Mouse (Mus musculus): Measurements from ENCODE around the gene Tor1a.
"Not testable (repeated sequence)": the region's sequence is repeated elsewhere in the genome, so short reads cannot be mapped to it uniquely, and the experiment has no call there.

Tor1a gene

DNA sequence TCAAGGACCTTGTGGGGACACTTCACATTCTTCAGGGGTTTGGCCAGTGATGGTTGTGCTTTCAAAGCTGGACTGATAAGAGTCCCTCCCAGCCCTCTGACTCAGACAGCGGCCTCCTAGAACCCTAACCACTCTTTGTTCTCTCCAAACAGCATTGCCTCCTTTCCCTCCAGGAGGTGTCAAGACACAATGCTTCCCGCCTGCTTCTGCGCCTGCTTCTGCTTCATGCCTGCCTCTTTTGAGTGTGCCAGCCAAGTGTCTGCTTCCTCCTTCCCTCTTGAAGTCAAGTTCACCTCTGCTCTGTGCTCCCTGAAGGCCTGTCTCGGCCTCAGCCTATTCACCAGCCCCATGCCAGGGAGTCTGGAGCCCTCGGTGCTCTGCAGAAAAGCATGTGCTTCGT, 49.6 kb downstream of the Tor1a start:
- 0 out of 2 replicates have a peak overlapping the region, but pooled peaks have one; percentile 17 for H3K4me3 ChIP-seq (replicated peaks; ENCODE audit: low read length)
- H3K27me3 ChIP-seq (ENCODE audit: insufficient read depth, low read length): peaks cover 34% of the 10 kb centered on the region
- no peaks in the 10 kb centered on the region for H3K9me3 ChIP-seq (ENCODE audit: low read length)
- H3K4me1 ChIP-seq (replicated peaks; ENCODE audit: low read depth, low read length): peaks cover 58% of the 10 kb centered on the region
- no peaks in the 10 kb centered on the region for H3K36me3 ChIP-seq (ENCODE audit: insufficient read depth, low read length)
- TF ChIP-seq NANOG (IDR thresholded peaks at IDR 0.05; ENCODE audit: borderline replicate concordance, low read length): no peak

DNA sequence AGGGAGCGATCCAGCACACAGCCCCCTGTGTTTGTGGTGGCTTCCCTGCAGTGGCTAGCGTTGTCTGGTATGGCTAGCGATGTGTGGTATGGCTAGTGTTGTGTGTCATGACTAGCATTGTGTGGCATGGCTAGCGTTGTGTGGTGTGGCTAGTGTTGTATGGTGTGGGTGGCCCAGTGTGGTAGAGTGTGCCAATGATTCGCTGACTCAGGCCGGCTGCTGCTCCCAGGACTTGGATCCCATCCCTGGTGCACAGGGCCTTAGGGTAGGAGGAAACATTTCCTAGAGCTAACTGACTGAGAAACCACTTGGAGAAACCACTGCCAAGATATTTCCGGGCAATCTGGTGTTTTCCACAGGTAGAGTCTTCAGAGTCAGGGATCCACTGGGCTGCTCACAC, 50.1 kb downstream of the Tor1a start:
- TF ChIP-seq CTCF (conservative IDR thresholded peaks at IDR 0.05; ENCODE audit: low read length) (no peak), POU5F1 (IDR thresholded peaks at IDR 0.05; ENCODE audit: borderline replicate concordance, low read length) (no peak), NANOG (IDR thresholded peaks at IDR 0.05; ENCODE audit: borderline replicate concordance, low read length) (no peak)
- Histone ChIP-seq H3K27me3 (ENCODE audit: insufficient read depth, low read length) (peaks cover 36% of the 10 kb centered on the region), H3K36me3 (ENCODE audit: insufficient read depth, low read length) (no peaks in the 10 kb centered on the region), H3K9me3 (ENCODE audit: low read length) (no peaks in the 10 kb centered on the region), H3K4me3 (replicated peaks; ENCODE audit: low read length) (no peak overlapping the region), H3K4me1 (replicated peaks; ENCODE audit: low read depth, low read length) (peaks cover 62% of the 10 kb centered on the region)

DNA sequence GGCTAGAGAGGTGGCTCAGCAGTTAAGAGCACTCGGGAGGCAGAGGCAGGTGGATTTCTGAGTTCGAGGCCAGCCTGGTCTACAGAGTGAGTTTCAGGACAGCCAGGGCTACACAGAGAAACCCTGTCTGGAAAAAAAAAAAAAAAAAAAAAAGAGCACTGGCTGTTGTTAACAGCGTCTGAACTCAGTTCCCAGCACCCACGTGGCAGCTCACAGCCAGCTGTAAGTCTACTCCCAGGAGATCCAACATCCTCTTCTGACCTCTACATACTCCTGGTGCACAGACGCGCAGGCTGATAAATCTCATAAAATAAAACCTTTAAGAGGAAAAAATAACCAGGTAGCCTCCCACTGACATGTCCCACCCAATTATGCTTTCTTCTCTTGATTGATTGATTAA, 51.8 kb downstream of the Tor1a start:
- not testable (repeated sequence) for H3K36me3 ChIP-seq (ENCODE audit: insufficient read depth, low read length); H3K4me3 ChIP-seq (replicated peaks; ENCODE audit: low read length); H3K9me3 ChIP-seq (ENCODE audit: low read length)
- peaks cover 36% of the 10 kb centered on the region for H3K27me3 ChIP-seq (ENCODE audit: insufficient read depth, low read length)
- peaks cover 62% of the 10 kb centered on the region for H3K4me1 ChIP-seq (replicated peaks; ENCODE audit: low read depth, low read length)

DNA sequence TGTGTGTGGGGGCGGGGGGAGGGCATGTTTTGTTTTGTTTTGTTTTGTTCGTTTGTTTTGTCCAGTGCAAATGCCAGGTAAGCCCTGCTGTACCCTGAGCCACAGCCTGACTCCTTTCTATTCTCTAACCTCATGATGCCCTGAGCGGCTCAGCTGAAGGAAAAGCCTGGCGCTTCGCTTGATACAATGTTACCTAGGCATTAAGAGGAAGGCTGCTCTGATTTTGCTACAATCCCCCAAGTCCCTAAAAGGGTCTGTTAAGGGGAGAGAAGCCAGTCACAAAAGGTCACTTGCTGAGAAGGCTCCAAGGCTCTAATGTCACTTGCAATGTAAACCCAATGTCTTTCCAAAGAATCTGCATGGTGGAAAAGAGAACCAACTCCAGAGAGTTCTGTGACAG, 52.4 kb downstream of the Tor1a start:
- Histone ChIP-seq H3K4me3 (replicated peaks; ENCODE audit: low read length) (no peak overlapping the region), H3K27me3 (ENCODE audit: insufficient read depth, low read length) (peaks cover 36% of the 10 kb centered on the region), H3K36me3 (ENCODE audit: insufficient read depth, low read length) (no peaks in the 10 kb centered on the region)

DNA sequence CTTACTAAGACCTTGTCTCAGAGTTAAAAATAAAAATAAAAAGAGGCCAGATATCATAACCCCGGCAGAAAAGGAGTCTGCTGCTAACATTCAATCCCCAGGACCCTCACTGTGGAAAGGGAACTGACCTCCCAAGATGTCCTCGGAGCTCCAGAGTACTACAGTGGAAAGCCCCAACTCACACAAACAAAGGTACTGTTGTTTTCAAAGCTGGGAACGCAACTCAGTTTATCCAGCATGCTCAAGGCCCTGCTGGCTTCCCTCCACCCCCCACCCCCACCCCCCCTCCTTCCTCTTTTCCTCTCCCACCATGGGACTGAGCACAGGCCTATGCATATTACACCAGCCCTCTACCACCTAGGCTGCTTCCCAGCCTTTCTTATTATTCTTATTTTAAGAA, 52.9 kb downstream of the Tor1a start:
- Histone ChIP-seq H3K27me3 (ENCODE audit: insufficient read depth, low read length) (peaks cover 36% of the 10 kb centered on the region), H3K36me3 (ENCODE audit: insufficient read depth, low read length) (no peaks in the 10 kb centered on the region), H3K4me3 (replicated peaks; ENCODE audit: low read length) (no peak overlapping the region), H3K4me1 (replicated peaks; ENCODE audit: low read depth, low read length) (peaks cover 51% of the 10 kb centered on the region), H3K9me3 (ENCODE audit: low read length) (no peaks in the 10 kb centered on the region)
- TF ChIP-seq POU5F1 (IDR thresholded peaks at IDR 0.05; ENCODE audit: borderline replicate concordance, low read length) (no peak), CTCF (conservative IDR thresholded peaks at IDR 0.05; ENCODE audit: low read length) (no peak), NANOG (IDR thresholded peaks at IDR 0.05; ENCODE audit: borderline replicate concordance, low read length) (no peak)

More for the DNA sequence above, 52.4 kb downstream of the Tor1a start:
- Histone ChIP-seq H3K9me3 (ENCODE audit: low read length) (no peaks in the 10 kb centered on the region), H3K4me1 (replicated peaks; ENCODE audit: low read depth, low read length) (peaks cover 57% of the 10 kb centered on the region)
- no peak for TF ChIP-seq NANOG (IDR thresholded peaks at IDR 0.05; ENCODE audit: borderline replicate concordance, low read length)
- TF ChIP-seq POU5F1 (IDR thresholded peaks at IDR 0.05; ENCODE audit: borderline replicate concordance, low read length): no peak
- TF ChIP-seq CTCF (conservative IDR thresholded peaks at IDR 0.05; ENCODE audit: low read length): no peak

DNA sequence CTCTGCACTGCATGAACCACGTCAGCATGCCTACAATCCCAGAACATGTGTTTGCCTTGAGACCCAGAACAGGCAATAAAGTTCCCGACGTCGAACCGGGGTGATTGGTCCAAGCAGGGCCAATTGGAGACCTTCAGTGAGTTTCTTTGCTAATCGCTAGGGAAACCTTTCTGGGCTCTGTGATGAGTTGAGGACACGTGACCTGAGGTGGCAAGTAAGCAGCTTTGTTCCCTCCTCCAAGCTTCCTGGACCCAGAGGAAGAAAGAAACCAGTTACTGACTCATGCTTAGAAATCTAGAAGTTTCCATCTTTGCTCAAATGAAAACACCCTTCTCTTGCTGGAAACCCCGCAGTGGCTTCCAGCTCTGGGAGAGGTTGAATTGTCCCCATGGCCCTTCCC, 54.7 kb downstream of the Tor1a start:
- Histone ChIP-seq H3K36me3 (ENCODE audit: insufficient read depth, low read length) (no peaks in the 10 kb centered on the region), H3K27me3 (ENCODE audit: insufficient read depth, low read length) (peaks cover 27% of the 10 kb centered on the region), H3K4me3 (replicated peaks; ENCODE audit: low read length) (no peak overlapping the region), H3K9me3 (ENCODE audit: low read length) (no peaks in the 10 kb centered on the region), H3K4me1 (replicated peaks; ENCODE audit: low read depth, low read length) (peaks cover 34% of the 10 kb centered on the region)
- TF ChIP-seq NANOG (IDR thresholded peaks at IDR 0.05; ENCODE audit: borderline replicate concordance, low read length) (no peak), POU5F1 (IDR thresholded peaks at IDR 0.05; ENCODE audit: borderline replicate concordance, low read length) (no peak), CTCF (conservative IDR thresholded peaks at IDR 0.05; ENCODE audit: low read length) (no peak)

DNA sequence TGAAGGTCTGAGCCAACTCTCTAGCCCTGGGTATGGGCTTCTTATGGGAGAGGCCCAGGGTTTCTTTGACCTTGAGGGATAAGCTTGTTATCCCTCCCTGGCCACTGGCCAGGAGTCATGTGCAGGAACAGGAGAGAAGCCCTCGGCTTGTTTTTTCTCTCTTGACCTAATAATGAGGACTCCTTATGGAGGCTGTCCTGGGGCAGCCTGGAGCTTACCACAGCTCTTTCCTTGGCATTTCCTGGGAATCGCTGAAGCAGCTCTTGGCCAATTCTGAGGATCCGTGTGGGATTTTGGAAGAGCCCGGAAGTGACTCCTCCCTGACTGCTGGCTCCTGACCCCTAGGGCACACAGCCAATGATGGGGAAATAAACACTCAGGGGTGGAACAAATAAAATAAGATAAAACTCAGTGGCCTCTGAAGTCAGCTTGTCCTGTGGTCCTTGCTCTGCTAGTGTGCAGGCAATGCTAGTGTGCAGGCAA, 55.4 kb downstream of the Tor1a start:
- Histone ChIP-seq H3K36me3 (ENCODE audit: insufficient read depth, low read length) (no peaks in the 10 kb centered on the region), H3K27me3 (ENCODE audit: insufficient read depth, low read length) (peaks cover 20% of the 10 kb centered on the region), H3K4me3 (replicated peaks; ENCODE audit: low read length) (no peak overlapping the region), H3K9me3 (ENCODE audit: low read length) (no peaks in the 10 kb centered on the region), H3K4me1 (replicated peaks; ENCODE audit: low read depth, low read length) (peaks cover 27% of the 10 kb centered on the region)
- no peak for TF ChIP-seq CTCF (conservative IDR thresholded peaks at IDR 0.05; ENCODE audit: low read length)
